Mouse (Mus musculus) C2C12 (cell line): Measurements from ENCODE around the gene Cacna2d1. TPM values are rescaled to one million over a fixed set of nuclear protein-coding genes. Genes with fewer than 3 reads are reported as not detected.

ENCODE experiments used
- H3K27me3 ChIP-seq: one replicate; pipeline ENCODE4 v1.6.1; 2011; ENCODE audit not compliant: control insufficient read depth, insufficient read depth, insufficient read length
- H3K36me3 ChIP-seq: one replicate; pipeline ENCODE4 v1.6.1; 2011; ENCODE audit not compliant: control insufficient read depth, insufficient read depth
- H3K4me3 ChIP-seq: one replicate; pipeline ENCODE4 v1.5.1; 2011; ENCODE audit warnings: mild to moderate bottlenecking, control low read depth; ENCODE audit not compliant: poor library complexity, insufficient read depth, severe bottlenecking
- H3K79me2 ChIP-seq: one replicate; pipeline ENCODE4 v1.6.1; 2011; ENCODE audit not compliant: control insufficient read depth, insufficient read depth
- H3K79me3 ChIP-seq: one replicate; pipeline ENCODE4 v1.6.1; 2011; ENCODE audit warnings: low read depth, control low read depth
- H3ac ChIP-seq: one replicate; pipeline ENCODE3; 2011; ENCODE audit warnings: low read depth; ENCODE audit not compliant: control insufficient read depth, insufficient read length
- CEBPB ChIP-seq: IDR thresholded peaks from one replicate; pipeline ENCODE4 v1.6.1; 2011; ENCODE audit warnings: low read depth, mild to moderate bottlenecking, control low read depth, moderate library complexity
- CTCF ChIP-seq: IDR thresholded peaks from one replicate; pipeline ENCODE4 v1.5.1; 2011; ENCODE audit not compliant: control insufficient read depth, insufficient read depth, insufficient read length
- FOSL1 ChIP-seq: IDR thresholded peaks from one replicate; pipeline ENCODE4 v1.8.0; 2011; ENCODE audit warnings: mild to moderate bottlenecking, low read length; ENCODE audit not compliant: poor library complexity, insufficient read depth, severe bottlenecking
- MAX ChIP-seq: IDR thresholded peaks from one replicate; pipeline ENCODE4 v1.6.1; 2011; ENCODE audit warnings: mild to moderate bottlenecking, control low read depth
- MYOD1 ChIP-seq: IDR thresholded peaks from one replicate; pipeline ENCODE4 v1.6.1; 2011; ENCODE audit warnings: low read depth; ENCODE audit not compliant: control insufficient read depth, insufficient read length
- MYOG ChIP-seq: IDR thresholded peaks from one replicate; pipeline ENCODE4 v1.6.1; 2011; ENCODE audit not compliant: control insufficient read depth, insufficient read length; ENCODE audit errors: extremely low read depth
- USF1 ChIP-seq: IDR thresholded peaks from one replicate; pipeline ENCODE4 v1.6.1; 2011; ENCODE audit warnings: low read depth, mild to moderate bottlenecking, control low read depth, moderate library complexity
- polyA plus RNA-seq: library from polyadenylated mRNA; unstranded; fragments of >200 nt; fragmentation: generic; extraction: Trizol; gene quantifications from one replicate; pipeline ENCODE4 v1.2.1, GENCODE M21; 2012; ENCODE audit warnings: missing spikeins

Cacna2d1 gene
- polyA plus RNA-seq, 1 experiment, result 20.4 TPM

- Histone ChIP-seq H3K36me3 (no peaks in the 10 kb centered on the region), H3K4me3 (no peak overlapping the region), H3K27me3 (no peaks in the 10 kb centered on the region), H3ac (no peak overlapping the region), H3K79me2 (peaks cover 25% of the 10 kb centered on the region), H3K79me3 (peaks cover 8% of the 10 kb centered on the region)
- peak; percentile 94 for TF ChIP-seq CEBPB
- TF ChIP-seq MAX, result no peak
Observed at GRCm38 (mm10) chr5:16045147-16045878, 110.8 kb downstream of the Cacna2d1 start.

- H3K79me3 ChIP-seq, result peaks cover 5% of the 10 kb centered on the region
- H3K36me3 ChIP-seq, result no peaks in the 10 kb centered on the region
- H3ac ChIP-seq, result no peak overlapping the region
- H3K79me2 ChIP-seq, result peaks cover 23% of the 10 kb centered on the region
- TF ChIP-seq MYOG (no peak), FOSL1 (no peak), CEBPB (peak; percentile 80)
- H3K4me3 ChIP-seq, result no peak overlapping the region
- no peaks in the 10 kb centered on the region for H3K27me3 ChIP-seq
Observed at GRCm38 (mm10) chr5:16047452-16048191, 113.1 kb downstream of the Cacna2d1 start.

GRCm38 (mm10) chr5:16056795-16057194, 122.3 kb downstream of the Cacna2d1 start:
- Histone ChIP-seq H3K79me2 (peaks cover 38% of the 10 kb centered on the region), H3K27me3 (no peaks in the 10 kb centered on the region), H3K36me3 (peaks cover 3% of the 10 kb centered on the region), H3ac (no peak overlapping the region), H3K4me3 (no peak overlapping the region), H3K79me3 (peaks cover 3% of the 10 kb centered on the region)
- TF ChIP-seq MYOG, result no peak
- no peak for TF ChIP-seq USF1
- TF ChIP-seq CEBPB, result peak; percentile 56
- TF ChIP-seq MAX, result peak; percentile 61
- TF ChIP-seq MYOD1, result peak; percentile 89
- TF ChIP-seq CTCF, result no peak
- peak; percentile 86 for TF ChIP-seq FOSL1

GRCm38 (mm10) chr5:16062773-16063172, 128.3 kb downstream of the Cacna2d1 start:
- Histone ChIP-seq H3K79me3 (peaks cover 8% of the 10 kb centered on the region), H3K36me3 (peaks cover 3% of the 10 kb centered on the region), H3K4me3 (no peak overlapping the region), H3ac (no peak overlapping the region), H3K27me3 (no peaks in the 10 kb centered on the region), H3K79me2 (peaks cover 44% of the 10 kb centered on the region)
- TF ChIP-seq MYOD1 (no peak), CEBPB (no peak), USF1 (no peak), CTCF (no peak), MYOG (no peak), MAX (no peak), FOSL1 (no peak)

- H3K79me2 ChIP-seq, result peaks cover 40% of the 10 kb centered on the region
- no peak for TF ChIP-seq CEBPB
- TF ChIP-seq FOSL1, result no peak
- no peak for TF ChIP-seq CTCF
- no peak for TF ChIP-seq MAX
- H3K4me3 ChIP-seq, result no peak overlapping the region
- H3K36me3 ChIP-seq, result peaks cover 3% of the 10 kb centered on the region
- peaks cover 8% of the 10 kb centered on the region for H3K79me3 ChIP-seq
- H3ac ChIP-seq, result no peak overlapping the region
- no peaks in the 10 kb centered on the region for H3K27me3 ChIP-seq
Observed at GRCm38 (mm10) chr5:16063273-16063672, 128.8 kb downstream of the Cacna2d1 start.

DNA sequence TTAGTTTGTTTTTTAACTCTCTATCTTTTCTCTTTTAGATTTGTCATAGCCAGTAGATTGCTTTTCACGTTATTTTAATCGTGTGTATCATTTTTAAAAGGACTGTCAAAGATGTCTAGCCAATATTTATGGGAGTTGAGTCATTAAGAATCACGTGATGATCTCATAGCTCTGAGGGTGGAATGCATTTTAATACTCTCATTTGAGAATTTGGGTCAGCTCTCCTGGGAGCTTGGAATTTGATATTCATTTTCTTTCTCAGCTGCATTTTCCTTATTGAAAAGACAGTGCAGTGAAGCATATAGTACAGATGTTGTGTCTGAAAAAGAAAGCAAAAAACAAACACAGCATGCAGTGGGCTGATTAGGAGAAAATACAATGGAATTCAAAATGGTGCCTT, 129.5 kb downstream of the Cacna2d1 start:
- Histone ChIP-seq H3K4me3 (no peak overlapping the region), H3K27me3 (no peaks in the 10 kb centered on the region), H3ac (no peak overlapping the region), H3K79me2 (peaks cover 40% of the 10 kb centered on the region), H3K36me3 (peaks cover 3% of the 10 kb centered on the region), H3K79me3 (peaks cover 8% of the 10 kb centered on the region)
- no peak for TF ChIP-seq CEBPB
- peak; percentile 69 for TF ChIP-seq FOSL1
- TF ChIP-seq MYOG, result no peak
- no peak for TF ChIP-seq MAX
- no peak for TF ChIP-seq MYOD1
- peak; percentile 98 for TF ChIP-seq USF1
- TF ChIP-seq CTCF, result no peak
